Mouse (Mus musculus): ENCODE results near the gene Arhgap32. TPM values are rescaled to one million over a fixed set of nuclear protein-coding genes. Genes with fewer than 3 reads are reported as not detected.
A peak's percentile ranks its signal among the peaks of the same experiment; 100 is the strongest.
"Not testable (repeated sequence)": the region's sequence is repeated elsewhere in the genome, so short reads cannot be mapped to it uniquely, and the experiment has no call there.

Arhgap32 gene
- total RNA-seq (2022) = 10 to 100 TPM; 17.5 to 24.0 (median 21.3) TPM

DNA sequence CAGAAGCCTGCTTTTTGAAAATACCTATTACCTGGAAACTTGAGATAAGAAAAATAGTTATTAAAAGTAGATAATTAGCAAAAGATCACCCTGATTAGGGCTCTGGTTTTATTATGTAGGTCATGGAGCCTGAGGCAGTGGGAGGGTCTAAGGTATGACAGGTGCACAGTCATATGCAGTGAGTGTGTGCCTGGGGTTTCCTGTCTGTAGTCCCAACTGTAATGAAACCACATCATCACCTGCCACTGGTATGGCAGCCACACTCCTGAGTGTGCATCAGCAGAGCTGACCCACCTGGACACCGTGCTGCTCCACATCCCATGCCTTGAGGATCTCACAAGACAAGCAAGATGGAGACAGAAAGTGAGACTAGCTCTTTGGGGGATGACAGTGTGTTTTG, at the start of gene Arhgap32:
Gene Arhgap32, plus strand, starts transcription at position 351 of the 400 bp plus-strand sequence.
- no peak for DNase-seq (ENCODE audit: low spot score)

DNA sequence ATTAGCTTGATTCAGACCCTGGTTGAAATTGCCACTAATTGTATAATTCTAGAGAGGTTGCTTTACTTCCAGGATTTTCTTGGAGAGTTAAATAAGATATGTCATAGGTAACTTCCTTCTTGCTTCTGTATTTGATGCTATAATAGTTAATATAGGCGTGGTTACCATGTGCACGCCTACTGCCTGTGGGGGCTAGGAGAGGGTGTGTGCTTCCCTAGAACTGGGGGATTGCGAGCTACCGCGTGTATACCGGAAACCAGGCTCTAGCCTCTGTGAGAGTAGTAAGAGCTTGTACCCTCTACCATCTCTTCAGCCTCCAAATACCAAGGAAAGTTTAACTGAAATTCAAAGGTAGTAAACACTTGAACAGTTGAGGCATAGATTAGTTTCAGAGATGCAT, 43.2 kb upstream of the Arhgap32 start:
- DNase-seq (ENCODE audit: low spot score) = no peak

DNA sequence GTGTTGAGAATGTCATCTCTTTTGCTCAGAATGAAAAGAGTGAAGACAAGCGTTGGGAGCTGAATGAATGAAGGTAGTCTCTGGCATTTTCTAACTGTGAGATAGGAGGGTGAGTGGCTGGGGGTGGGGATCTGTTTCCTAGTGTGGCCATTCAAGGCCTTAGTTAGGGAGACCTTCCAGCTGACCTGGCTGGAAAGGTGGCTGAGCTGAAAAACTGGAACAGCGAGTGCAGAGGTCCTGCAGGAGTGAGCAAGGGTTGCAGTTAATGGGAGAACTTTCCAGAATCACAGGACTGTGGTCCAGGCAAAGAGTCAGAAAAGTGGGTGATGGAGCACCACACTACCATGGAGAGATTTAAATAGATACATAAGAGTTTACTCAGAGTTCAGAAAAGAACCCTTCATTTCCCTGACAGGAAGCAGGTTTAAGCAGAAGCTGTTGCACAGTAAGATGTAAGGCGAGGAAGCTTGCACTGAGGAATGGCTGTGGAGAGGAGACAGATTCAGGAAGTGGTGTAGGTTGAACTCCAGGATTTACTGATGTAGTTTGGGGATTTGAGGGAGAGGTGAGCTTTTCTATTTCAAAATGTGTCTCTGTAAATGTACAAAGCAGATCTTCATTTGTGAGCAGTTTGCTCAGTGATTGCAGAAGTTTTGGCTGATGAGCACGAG, 27.7 kb upstream of the Arhgap32 start:
- no peak for DNase-seq (ENCODE audit: low spot score)

DNA sequence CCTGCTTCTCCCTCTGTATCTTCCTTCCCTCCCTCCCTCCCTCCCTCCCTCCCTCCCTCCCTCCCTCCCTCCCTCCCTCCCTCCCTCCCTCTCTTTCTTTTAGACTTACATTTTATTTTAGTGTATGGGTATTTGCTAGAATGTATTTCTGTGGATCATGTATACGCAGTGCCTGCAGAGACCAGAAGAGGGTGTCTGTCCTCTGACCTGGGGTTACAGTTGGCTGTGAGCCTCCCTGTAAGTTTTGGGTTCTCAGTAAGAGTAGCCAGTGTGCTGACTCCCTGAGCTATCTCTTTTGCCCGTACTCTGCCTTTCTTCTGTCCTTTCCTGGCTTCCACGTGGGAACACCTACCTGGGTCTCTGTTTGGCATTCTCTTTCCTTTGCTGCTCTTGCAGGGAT, 27.1 kb upstream of the Arhgap32 start:
- no peak for DNase-seq (ENCODE audit: low spot score)

DNA sequence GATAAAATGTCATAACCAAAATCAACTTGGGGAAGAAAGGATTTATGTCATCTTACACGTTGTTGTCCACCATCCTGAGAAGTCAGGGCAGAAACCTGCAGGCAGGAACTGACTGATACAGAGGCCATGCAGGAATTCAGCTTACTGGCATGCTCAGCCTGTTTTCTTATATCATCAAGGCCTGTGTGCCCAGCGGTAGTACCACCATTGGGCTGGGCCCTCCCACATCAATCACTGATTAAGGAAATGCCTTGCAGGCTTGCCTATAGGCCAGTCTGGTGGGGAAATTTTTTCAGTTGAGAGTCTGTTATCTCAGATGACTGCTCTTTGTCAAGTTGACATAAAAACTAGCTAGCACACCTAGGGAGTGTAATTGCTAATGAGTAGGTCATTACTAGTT, 22.5 kb upstream of the Arhgap32 start:
- no peak for DNase-seq (ENCODE audit: low spot score)

DNA sequence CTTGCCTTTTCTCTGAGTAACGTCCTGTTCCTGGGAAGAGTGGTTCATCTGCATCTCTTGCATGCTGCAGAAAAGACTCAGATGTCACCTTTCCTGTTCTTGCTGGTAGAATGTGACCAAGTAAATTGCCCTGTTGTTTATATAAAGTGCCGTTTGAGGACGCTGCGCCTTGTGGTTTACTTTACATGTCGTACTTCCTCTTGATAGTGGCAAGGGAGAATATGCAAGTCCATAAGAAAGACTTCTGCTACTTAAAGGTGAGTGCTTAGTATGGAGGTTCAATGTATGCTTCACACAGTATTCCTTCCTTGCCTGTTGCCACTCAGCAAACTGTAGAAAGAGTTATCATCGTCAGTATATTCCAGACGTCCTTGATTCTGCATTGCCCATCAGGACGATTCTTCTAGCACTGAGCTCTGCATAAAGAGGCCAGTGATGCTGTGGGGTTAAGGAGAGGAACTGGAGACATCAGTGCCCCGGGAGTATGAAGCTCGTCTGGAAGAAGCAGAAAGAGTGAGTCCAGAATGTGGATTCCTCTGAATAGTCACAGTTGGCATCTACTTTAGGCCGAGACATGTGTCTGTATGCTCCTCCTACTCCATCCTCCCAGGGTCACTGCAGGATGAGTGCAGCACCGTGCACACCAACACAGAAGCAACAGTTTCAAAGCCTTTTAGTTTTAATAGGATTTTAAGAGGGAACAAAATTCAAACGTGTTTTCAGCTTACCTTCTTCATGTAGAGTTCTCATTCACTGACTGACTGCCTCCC, 21.4 kb upstream of the Arhgap32 start:
- no peak for DNase-seq (ENCODE audit: low spot score)

DNA sequence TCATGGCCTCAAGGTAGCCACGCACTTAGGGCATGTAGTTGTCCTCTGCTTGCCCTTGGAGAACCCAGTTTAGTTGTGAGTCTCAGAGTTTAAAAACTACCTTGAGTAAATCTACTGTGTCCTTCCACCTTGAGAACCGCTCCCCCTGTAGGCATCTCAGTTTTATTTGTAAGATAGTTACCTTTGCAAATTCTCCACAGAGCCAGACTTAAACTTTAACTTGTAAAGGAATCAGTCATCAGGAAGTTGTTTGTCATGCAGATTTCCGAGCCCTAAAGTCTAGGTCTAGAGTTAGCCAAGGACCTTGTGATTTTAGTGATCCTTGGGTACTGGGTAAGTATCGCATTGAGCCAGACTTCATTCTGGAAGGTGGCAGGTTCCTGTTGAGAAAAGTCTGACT, 20.4 kb upstream of the Arhgap32 start:
- DNase-seq (ENCODE audit: low spot score) = no peak

DNA sequence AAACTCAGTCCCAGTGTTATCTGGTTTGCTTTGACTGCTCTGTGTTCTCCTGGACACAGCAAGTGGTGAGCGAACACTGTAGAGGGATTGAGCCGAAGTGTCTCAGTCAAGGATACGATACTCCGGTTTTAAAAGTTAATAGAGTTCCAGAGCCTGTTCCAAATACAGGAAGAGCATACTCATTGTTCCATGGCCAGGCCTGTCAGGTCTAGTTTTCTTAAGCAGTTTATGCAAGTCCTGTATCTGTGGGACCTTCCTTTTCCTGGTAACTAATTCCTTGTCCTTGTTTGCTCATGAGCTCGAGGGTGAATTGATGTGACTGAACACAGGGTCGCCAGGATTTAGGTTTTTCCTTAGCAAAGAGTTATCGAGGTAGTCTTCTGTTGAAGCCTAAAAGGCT, 19.4 kb upstream of the Arhgap32 start:
- no peak for DNase-seq (ENCODE audit: low spot score)

DNA sequence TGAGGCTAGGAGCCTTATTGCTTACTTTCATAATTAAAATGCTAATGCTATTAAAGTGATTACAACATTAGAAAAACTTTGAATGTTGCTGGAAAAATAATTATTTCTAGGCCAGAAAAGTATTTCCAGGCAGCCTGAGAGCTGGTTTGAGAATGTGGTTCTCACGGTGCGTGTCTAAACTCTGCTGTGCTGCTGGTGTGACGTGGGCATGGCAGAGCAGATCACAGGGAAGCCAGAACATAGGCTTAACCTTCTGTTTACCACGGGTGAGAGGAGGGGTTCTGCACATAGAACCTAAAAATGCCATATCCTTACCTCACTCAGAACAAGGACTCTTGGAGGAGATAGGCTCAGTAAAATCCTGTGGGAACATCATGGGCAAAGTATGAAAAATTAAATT, 18.8 kb upstream of the Arhgap32 start:
- DNase-seq (ENCODE audit: low spot score) = no peak

DNA sequence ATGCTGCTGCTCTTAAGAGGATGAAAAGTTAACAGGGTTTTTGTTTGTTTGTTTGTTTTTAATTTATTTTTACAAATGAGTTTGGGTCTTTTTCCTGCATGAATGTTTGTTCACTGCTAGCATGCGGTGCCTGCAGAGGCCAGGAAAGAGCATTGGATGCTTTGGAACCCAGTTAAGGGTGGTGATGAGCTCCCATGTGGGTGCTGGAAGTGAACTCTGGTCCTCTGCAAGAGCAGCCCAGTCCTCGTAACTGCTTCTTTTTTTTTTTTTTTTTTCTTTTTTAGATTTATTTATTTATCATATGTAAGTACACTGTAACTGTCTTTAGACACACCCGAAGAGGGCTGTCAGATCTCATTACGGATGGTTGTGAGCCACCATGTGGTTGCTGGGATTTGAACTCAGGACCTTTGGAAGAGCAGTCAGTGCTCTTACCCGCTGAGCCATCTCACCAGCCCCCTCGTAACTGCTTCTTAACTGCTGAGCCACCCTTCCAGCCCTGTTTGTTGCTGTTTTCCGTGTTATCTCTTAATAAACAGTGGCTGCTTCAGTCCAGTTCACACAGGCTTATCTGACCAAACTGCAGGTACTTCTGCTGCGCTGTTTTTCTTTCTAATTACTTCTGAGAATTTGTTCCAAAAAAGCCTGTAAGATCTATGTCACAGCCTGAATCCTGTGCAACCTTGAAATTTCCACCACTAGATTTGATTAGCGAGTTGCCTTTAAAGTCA, 17.3 kb upstream of the Arhgap32 start:
- DNase-seq (ENCODE audit: low spot score) = no peak

DNA sequence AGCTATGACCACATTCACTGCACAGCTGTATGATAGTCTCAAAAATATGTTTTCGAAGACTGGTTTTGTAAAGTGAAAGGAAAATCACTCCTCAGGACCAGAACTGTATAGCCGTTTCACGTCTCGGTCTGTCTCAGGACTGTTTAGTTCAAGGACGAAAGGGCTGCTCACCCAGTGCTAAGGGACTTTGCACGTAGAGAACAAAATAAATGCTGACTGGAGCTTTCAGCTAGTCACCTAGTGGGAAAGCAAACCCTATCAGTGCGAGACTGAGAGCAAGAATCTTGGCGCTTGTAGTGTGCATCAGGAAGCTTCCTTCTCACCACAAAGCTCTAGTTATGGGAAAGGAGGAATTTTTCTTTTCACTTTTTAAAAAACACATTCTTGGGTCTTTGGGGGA, 15.4 kb upstream of the Arhgap32 start:
- no peak for DNase-seq (ENCODE audit: low spot score)

DNA sequence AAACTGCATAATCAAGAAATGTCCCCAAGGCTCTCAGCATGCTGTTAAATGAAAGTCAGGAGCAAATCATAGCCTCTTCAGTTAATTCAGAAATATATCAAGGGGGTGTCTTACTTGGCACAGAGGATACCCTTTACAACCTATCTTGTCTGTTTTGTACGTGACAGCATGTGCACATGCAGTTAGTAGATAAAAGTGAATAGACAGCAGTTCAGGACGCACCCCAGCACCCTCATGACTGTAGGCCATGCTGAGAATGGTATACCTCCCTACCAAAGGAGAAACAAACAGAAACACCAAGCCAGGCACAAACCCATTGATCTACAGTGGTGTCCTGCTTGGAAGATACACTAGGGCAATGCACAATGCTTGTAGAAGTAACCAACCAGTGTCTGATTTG, 14.4 kb upstream of the Arhgap32 start:
- no peak for DNase-seq (ENCODE audit: low spot score)

DNA sequence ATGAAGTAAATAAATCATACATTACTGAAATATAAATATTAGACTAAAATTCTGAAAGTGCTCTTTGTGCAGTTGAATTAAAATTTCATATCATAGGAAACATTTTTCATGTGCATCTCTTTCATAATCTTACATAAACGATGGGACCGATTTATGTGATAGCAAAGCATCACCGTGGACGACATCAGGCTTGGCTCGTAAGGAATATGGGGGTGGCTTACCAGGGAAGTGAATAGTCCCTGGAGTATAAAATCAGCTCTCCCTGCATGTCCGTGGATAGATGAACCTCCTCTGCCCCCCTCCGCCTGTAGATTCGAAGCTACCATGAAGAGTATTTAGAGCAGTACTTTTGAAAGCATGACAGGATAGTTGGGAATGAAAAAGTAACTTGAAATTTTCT, 11.3 kb upstream of the Arhgap32 start:
- DNase-seq (ENCODE audit: low spot score) = no peak

DNA sequence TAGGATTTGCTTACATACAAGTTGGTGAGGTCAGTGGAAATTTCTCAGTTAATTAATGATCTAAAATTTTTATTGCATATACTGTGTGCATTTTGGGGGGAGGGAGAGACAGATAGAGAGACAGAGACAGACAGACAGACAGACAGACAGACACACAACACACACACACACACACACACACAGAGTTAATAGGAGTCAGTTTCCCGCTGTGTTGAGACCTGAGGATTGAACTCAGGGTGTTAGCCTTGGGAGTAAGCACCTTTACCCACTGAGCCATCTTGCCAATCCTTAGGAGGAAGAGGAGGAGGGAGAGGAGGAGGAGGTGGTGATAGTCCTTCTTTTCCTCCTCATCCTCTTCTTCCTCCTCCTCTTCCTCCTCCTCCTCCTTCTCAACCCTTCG, 5.6 kb upstream of the Arhgap32 start:
- no peak for DNase-seq (ENCODE audit: low spot score)

DNA sequence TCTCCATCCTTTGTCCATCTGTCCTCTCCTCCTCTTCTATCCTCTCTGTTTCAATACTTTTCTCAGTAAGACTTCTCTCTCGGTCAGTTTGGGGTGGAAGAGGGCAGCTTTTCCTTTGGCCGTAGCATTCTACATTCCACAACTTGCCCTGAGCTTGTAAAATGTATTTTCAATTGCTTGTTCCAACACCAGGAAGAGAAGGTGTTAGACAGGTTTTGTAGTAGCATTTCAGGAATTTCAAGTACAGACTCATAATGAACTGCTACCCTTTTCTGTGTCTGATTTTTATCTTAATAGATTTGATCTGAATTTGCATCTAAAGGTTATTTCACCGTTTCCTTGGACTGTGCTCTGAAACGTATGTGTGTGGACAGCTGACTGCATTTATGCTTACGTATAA, 336 bp downstream of the Arhgap32 start:
- no peak for DNase-seq (ENCODE audit: low spot score)

DNA sequence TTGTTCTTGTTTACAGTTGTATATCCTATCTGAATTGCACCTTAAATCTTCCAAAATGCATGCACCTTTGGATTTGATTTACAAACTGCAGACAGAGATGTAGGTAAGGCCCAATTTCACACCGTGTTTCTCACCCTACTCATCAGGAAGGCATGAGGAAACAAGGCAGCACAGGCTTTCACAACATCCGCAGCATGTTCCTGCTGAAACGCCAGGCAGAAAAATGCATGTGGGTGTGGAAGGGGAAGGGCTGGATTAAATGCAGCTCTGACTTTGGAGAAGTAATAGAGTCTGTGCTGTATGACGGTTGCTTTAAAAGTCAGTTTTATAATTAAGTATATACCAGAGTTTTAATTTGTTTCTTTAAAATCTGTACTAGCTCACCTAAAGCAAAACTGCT, 1.9 kb downstream of the Arhgap32 start:
- DNase-seq (ENCODE audit: low spot score) = peak; percentile 21

DNA sequence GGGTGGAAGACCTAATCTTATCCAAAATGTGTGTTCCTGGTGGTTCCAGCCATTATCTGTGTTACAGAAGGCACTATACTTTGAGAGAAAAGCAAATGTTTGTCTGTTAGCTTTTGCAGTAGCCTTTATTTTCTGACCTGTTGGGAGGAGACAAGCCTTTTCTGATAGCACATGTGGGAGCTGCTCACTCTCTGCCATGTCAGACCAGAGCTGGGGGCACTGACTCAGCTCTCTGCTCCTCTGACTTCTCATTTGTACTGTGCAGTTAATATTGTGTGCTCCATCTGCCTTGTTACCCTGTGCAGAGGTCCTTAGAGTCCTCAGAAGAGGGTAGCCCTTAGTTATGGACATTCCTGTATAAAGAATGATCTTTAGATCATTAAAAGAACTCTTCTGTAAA, 2.5 kb downstream of the Arhgap32 start:
- no peak for DNase-seq (ENCODE audit: low spot score)

DNA sequence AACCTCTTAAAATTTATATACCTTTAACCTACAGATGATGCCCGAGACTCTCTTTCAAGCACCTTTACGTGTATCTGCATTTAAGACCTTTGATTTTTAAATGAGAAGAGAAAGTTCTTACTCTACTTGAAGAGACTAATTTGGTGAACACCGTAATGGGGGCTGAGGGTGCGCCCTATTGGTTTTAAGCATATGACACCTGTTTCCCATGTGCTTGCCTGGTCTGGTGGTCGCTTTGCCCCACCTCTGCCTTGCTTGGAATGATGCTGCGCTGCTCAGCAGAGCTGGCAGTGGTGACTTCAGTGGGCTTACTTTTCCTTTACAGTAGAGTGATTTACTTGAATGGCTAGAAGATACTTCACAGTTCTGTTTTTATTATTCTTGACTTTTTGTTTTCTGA, 3.6 kb downstream of the Arhgap32 start:
- DNase-seq (ENCODE audit: low spot score) = no peak

DNA sequence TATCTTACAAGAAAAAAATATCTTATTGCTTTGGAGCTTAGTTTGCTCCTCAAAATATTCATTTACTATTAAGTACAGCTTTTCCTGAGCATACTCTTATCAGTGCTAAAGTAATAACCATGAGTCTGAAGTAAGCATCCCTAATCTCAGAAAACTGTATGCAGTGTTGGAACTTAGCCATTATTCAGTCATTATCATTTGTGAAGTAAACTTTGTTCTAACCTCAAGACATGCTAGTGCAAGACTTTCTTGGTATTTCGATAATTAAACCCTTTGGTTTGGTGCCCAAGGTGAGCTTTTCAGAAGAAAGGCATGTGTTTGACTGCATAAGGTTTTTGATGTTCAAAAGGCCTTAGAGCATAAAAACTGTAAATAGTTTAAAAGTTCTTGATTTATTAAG, 4.2 kb downstream of the Arhgap32 start:
- DNase-seq (ENCODE audit: low spot score) = no peak

DNA sequence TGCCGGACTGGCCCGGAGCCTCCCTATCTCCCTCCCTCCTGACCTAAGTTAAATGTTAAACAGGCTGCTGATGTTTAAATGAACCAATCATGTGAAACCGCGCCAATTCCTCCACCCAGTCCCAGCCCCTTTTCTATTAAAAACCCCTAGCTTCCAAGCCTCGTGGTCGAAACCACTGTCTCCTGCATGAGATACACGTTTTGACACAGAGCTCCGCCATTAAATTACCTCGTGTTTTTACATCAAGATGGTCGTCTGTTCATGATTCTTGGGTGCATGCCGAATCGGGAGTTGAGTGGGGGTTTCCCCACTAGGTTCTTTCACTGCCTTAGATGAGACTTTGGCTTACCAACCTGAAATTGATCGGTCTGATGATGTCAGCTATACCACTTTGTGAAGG, 5.3 kb downstream of the Arhgap32 start:
- not testable (repeated sequence) for DNase-seq (ENCODE audit: low spot score)

DNA sequence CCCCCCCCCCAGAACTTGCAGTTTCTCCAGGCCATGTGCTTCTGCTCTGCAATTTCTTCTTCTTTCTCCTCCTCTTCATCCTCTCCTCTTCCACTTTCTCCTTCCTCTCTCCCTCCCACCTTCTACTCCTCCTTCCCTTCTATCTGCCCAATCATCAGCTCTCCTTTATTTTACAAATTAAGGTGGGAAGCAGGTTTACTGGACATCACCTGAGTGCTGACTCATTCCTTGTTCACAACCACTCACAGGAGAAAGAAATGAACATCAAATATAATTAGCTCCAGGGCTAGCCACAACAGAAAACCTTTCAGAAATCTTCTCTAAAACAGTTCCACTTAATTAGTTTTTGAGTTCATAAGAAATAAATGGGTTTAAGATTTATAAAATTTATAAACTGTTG, 20.3 kb downstream of the Arhgap32 start:
- DNase-seq (ENCODE audit: low spot score) = no peak

DNA sequence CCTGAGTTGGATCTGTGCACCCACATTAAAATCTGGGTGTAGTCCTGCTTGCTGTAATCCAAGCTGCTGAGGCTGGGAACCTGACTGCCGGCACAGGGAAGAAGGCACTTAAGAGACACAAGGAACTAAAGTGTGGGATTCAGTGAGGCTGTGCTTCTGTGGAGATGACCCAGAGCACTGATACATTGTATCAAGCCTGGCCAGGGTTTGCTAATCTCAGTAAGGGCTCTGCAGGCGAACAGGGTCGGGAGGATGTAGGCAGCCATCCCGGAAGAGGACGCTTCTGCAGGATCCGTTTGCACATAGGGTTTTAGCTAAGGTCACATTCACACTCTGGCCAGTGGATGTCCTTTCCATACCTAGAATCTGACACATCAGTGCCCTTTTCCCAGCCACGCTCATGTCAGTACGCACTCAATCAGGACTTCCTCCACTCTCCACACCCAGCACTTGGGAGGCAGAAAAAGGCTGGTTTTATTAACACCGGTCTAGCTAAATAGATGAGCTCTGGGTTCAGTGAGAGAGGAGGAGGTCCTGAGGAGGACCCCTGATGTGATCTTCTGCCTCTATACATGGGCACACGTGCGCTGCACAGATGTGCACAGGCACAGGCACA, 20.9 kb downstream of the Arhgap32 start:
- no peak for DNase-seq (ENCODE audit: low spot score)

Data from heart, adult 8-10 months (tissue).